In the genomic region with DNA sequence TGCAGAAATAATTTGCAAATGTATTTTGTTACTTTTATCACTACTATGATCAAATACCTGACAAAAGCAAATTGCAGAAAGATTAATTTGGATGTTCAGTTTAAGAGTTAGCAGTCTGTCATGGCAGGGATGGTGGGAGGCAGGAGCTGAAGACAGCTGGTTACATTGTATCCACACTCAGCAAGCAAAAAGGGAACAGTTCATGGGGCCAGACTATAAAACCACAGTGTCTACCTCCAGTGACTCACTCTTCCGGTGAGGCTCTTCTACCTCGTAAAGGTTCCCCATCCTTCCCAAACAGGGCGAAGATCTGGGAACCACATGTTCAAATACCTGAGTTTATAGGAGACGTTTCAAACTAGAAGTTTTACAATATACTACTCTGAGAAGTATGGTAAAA, we compare ENCODE assay signal across 24 mouse cellular contexts.
"Had no signal": no experiment of that assay in that cellular context is flagged by ENCODE, and none has a peak within 500 bp of the region (broad histone marks: within the 10 kb centered on the region; RNA-seq: fewer than 3 reads in every experiment).

No protein-coding gene starts in this region.

- ATAC-seq: hindbrain, embryonic 16.5 days; inflammation-experienced regulatory T-cells, adult 6 months; intestine, embryonic 15.5 days; intestine, postnatal 0 days had no signal

- H3K4me1 ChIP-seq: hindbrain, embryonic 10.5 days; hindbrain, embryonic 12.5 days; intestine, embryonic 15.5 days; limb, embryonic 10.5 days; limb, embryonic 12.5 days; liver, embryonic 13.5 days had no signal

- H3K27ac ChIP-seq: gastrocnemius, adult 2 months; hindbrain, embryonic 10.5 days; hindbrain, embryonic 12.5 days; hindbrain, embryonic 14.5 days; intestine, embryonic 15.5 days; layer of hippocampus, adult 2 months; left cerebral cortex, adult 2 months; limb, embryonic 10.5 days; limb, embryonic 12.5 days; liver, embryonic 13.5 days had no signal

- H3K36me3 ChIP-seq: hindbrain, embryonic 10.5 days; hindbrain, embryonic 12.5 days; intestine, embryonic 15.5 days; limb, embryonic 10.5 days; limb, embryonic 12.5 days; liver, embryonic 13.5 days had no signal

- H3K27me3 ChIP-seq: hindbrain, embryonic 12.5 days; intestine, embryonic 15.5 days; limb, embryonic 12.5 days; liver, embryonic 13.5 days had no signal

- DNase-seq: gastrocnemius, adult 2 months; gastrocnemius, postnatal 10 days; gastrocnemius, postnatal 25 days; heart, adult 18-20 months; heart, postnatal 10 days; heart, postnatal 4 days; kidney, adult 18-20 months; kidney, adult 8-10 months; kidney, postnatal 10 days; kidney, postnatal 25 days; kidney, postnatal 4 days; liver; liver, embryonic 13.5 days had no signal

- H3K9me3 ChIP-seq: hindbrain, embryonic 10.5 days; hindbrain, embryonic 12.5 days; intestine, embryonic 15.5 days; limb, embryonic 10.5 days; limb, embryonic 12.5 days; liver, embryonic 13.5 days had no signal

- H3K4me3 ChIP-seq: gastrocnemius, adult 2 months; hindbrain, embryonic 10.5 days; hindbrain, embryonic 12.5 days; intestine, embryonic 15.5 days; layer of hippocampus, adult 2 months; left cerebral cortex, adult 2 months; limb, embryonic 10.5 days; limb, embryonic 12.5 days; liver, embryonic 13.5 days had no signal
